Mouse (Mus musculus) midbrain, embryonic 16.5 days (tissue): ENCODE measurements around the gene Zfp536. TPM values are rescaled to one million over a fixed set of nuclear protein-coding genes. Genes with fewer than 3 reads are reported as not detected.

Source experiments
- ATAC-seq: fragments of 200-750 bp; cut with Nextera tagmentation; 2 replicates; pipeline ENCODE4 v1.8.0; 2017; ENCODE audit warnings: moderate TSS enrichment
- H3K27ac ChIP-seq: fragments of 300-500 bp; sonication (generic); 2 replicates; pipeline ENCODE4 v1.5.1; 2014; ENCODE audit warnings: mild to moderate bottlenecking, low read length, mixed read lengths
- H3K27me3 ChIP-seq: fragments of 300-500 bp; sonication (generic); 2 replicates; pipeline ENCODE4 v1.6.1; 2014; ENCODE audit warnings: low read depth, low read length, mixed read lengths; ENCODE audit not compliant: control insufficient read depth, insufficient read depth
- H3K36me3 ChIP-seq: fragments of 300-500 bp; sonication (generic); 2 replicates; pipeline ENCODE4 v1.6.1; 2014; ENCODE audit warnings: mild to moderate bottlenecking, low read length, moderate library complexity, mixed read lengths; ENCODE audit not compliant: control insufficient read depth, insufficient read depth
- H3K4me1 ChIP-seq: fragments of 300-500 bp; sonication (generic); 2 replicates; pipeline ENCODE4 v1.6.1; 2014; ENCODE audit warnings: mild to moderate bottlenecking, low read length, mixed read lengths; ENCODE audit not compliant: control insufficient read depth, insufficient read depth
- H3K4me2 ChIP-seq: fragments of 300-500 bp; sonication (generic); 2 replicates; pipeline ENCODE4 v1.6.1; 2014; ENCODE audit warnings: mild to moderate bottlenecking, low read length, mixed read lengths
- H3K4me3 ChIP-seq: fragments of 300-500 bp; sonication (generic); 2 replicates; pipeline ENCODE4 v1.5.1; 2014; ENCODE audit warnings: low read depth, mild to moderate bottlenecking, low read length, moderate library complexity, mixed read lengths
- H3K9ac ChIP-seq: fragments of 300-500 bp; sonication (generic); 2 replicates; pipeline ENCODE4 v1.6.1; 2014; ENCODE audit warnings: low read depth, low read length, mixed read lengths
- H3K9me3 ChIP-seq: fragments of 300-500 bp; sonication (generic); replicated peaks from 2 replicates; pipeline ENCODE4 v1.6.1; 2014; ENCODE audit warnings: mild to moderate bottlenecking, low read length, mixed read lengths; ENCODE audit not compliant: control insufficient read depth, poor library complexity, severe bottlenecking
- WGBS: fragments of 180-500 bp; shearing (Covaris S2); extraction: QIAGEN DNeasy Blood & Tissue Kit; methylation state at CpG from one replicate; pipeline ENCODE4 v1.1.7; 2014; 5-methylcytosine and 5-hydroxymethylcytosine counted together
- polyA plus RNA-seq: library from polyadenylated mRNA; unstranded; fragments of >200 nt; fragmentation: Nextera tagmentation; extraction: Ambion mirVana; gene quantifications from 2 replicates; pipeline ENCODE4 v1.2.1, GENCODE M21; 2015

Zfp536 gene
- polyA plus RNA-seq, 1 experiment from 2014 or later = 24.4 TPM

DNA sequence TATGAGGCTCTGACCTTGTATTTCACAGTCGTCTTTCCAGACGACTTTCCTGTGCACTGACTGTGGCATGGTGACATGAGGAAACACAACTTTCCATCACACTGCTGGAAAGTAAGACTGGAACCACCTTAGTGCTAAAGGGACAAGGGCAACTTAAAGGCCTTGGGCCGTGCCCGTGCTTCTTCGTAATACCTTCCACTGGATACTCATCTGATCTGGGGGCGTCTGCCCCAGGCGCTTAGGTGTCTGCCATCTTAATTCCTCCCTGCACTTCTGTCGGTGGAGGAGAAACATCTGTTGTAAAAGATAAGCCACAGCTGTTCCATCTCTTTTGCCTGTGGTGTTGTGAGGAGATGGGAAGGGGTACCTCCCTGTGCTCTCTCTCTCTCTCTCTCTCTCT lies 299.2 kb downstream of the Zfp536 start:
- no peak for ATAC-seq
- Histone ChIP-seq H3K4me3 (no peak overlapping the region), H3K4me1 (no peaks in the 10 kb centered on the region), H3K4me2 (no peak overlapping the region), H3K9ac (no peak overlapping the region), H3K27ac (no peak overlapping the region), H3K9me3 (no peaks in the 10 kb centered on the region), H3K36me3 (no peaks in the 10 kb centered on the region; the same call in 1 of the 2 replicates), H3K27me3 (no peaks in the 10 kb centered on the region)
- 79% methylated on average over 8 of the region's 8 CpGs for WGBS

DNA sequence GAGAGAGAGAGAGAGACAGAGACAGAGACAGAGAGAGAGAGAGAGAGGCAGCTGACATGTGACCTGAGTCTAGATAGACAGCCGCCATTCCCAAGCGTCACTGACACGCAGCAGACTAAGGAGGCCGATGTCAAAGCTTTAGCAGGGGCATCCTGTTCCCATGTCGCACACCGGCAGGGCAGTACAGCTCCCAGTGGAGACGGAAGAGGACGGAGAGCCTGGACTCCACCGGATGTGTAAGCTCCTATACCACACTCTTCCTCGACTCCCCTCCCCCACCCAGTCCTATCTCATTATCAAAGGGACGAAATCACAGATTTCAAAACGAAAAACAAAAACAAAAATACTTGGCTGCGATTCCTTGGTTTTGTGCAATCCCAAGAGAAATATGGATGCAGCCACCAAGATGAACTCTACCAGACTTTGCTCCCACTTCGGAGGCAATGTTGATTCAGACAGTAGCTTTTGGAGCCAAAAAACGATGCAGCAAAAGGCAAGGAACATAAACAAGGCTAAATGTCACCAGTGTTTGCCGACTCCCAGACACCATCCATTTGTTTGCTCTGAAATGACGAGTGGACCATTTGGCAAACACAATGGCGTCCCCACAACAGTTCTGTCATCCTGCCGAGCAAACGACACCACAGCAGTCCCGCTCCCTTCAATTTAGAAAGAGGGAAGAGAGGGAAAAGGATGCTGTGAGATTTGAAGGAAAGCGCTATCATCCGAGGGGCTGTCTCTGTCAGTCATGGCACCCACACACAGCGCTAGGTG lies 299.9 kb downstream of the Zfp536 start:
- Histone ChIP-seq H3K4me1 (no peaks in the 10 kb centered on the region), H3K9ac (no peak overlapping the region), H3K27me3 (no peaks in the 10 kb centered on the region), H3K4me2 (no peak overlapping the region), H3K36me3 (no peaks in the 10 kb centered on the region), H3K4me3 (no peak overlapping the region), H3K27ac (no peak overlapping the region), H3K9me3 (no peaks in the 10 kb centered on the region)
- WGBS = 79% methylated on average over 24 of the region's 24 CpGs
- no peak for ATAC-seq

DNA sequence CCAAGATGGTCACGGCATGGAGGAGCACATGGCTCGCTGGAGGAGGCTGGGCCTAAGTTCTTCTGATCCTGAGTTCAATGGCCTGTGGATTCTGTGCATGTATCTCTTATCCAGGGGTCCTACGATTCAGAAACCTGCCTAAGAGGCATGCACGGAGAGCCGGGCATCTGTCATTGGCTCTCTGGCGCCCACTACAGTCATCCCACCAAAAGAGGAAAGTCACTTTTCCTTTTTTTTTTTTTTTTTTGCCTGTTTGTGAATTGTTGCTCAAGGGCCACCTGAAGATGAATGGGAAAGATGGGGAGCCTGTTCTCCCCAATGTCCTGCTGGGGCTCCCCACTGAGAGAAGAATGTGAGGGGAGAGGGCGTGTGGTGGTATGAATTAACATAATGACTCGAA lies 301.7 kb downstream of the Zfp536 start:
- no peak for ATAC-seq
- 53% methylated on average over 8 of the region's 8 CpGs for WGBS

DNA sequence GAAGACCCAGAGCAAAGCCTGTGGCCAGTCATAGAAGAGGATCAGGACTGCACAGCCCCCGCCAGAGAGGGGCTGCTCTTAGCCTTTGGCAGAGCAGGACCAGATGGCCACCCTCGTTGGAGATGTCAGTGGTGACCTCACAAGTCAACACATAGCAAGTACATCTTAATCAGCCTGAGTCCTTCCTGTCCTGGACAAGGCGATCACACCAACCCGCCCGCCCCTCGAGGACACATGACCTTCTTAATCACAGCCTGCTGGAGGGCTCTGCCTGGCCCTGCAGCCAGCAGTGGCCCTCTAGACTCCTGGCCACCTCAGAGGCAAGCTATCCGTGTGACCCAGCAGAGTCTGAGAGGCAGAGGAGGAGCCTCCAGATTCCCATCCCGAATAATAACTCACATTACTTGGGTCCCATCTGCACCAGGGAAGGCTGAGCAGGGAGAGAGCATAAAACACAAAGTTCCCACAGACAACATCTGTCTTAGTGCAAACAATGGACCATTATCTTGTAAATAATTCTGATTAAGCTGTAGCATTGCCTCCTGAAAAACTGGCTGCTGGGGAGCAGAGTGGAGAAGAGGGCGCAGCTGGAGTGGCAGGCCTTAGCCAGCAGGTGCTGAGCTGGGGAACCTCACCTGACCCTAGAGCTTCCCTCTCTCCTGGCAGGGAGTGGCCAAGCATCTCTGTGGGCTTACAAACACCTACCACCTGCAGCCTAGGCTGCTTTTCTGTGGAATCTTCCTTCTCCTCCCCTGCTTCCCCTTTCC lies 306.8 kb downstream of the Zfp536 start:
- H3K36me3 ChIP-seq = no peaks in the 10 kb centered on the region
- no peak for ATAC-seq
- no peak overlapping the region for H3K4me2 ChIP-seq
- H3K4me3 ChIP-seq = no peak overlapping the region
- H3K27ac ChIP-seq = no peak overlapping the region
- no peaks in the 10 kb centered on the region for H3K9me3 ChIP-seq
- WGBS = 42% methylated on average over 9 of the region's 9 CpGs
- H3K4me1 ChIP-seq = no peaks in the 10 kb centered on the region
- no peaks in the 10 kb centered on the region for H3K27me3 ChIP-seq
- H3K9ac ChIP-seq = no peak overlapping the region

More for the DNA sequence above, 301.7 kb downstream of the Zfp536 start:
- H3K9me3 ChIP-seq = no peaks in the 10 kb centered on the region
- no peak overlapping the region for H3K27ac ChIP-seq
- H3K4me1 ChIP-seq = no peaks in the 10 kb centered on the region
- H3K36me3 ChIP-seq = no peaks in the 10 kb centered on the region
- no peaks in the 10 kb centered on the region for H3K27me3 ChIP-seq
- H3K9ac ChIP-seq = no peak overlapping the region
- no peak overlapping the region for H3K4me2 ChIP-seq
- no peak overlapping the region for H3K4me3 ChIP-seq

DNA sequence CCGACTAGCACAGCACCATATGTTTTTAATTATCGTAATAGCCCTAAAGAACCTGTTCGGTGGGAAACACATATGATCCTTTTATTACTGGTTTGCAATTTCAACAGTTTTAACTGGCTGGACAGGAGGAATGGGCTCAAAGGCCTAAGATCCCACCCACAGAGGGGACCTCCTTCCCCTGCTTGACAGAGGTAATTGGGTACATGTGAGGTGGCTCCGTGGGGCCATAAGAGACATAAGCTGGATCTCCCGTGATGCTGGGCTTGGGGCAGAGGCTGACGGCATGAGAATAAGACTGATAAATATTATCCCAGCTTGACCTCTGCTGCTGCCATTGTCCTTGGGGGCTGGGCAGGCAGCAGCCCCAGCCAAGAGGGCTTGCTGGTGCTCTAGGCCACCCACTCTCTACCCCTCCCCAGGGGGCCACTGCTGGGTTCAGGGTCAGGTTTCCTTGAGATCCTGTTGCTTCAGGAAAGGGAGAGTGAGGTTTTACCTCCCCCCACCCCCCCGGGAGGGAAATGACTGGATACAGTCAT lies 309.2 kb downstream of the Zfp536 start:
- Histone ChIP-seq H3K27ac (no peak overlapping the region), H3K4me1 (no peaks in the 10 kb centered on the region), H3K27me3 (no peaks in the 10 kb centered on the region), H3K36me3 (no peaks in the 10 kb centered on the region), H3K9me3 (no peaks in the 10 kb centered on the region), H3K9ac (no peak overlapping the region), H3K4me3 (no peak overlapping the region), H3K4me2 (no peak overlapping the region)
- no peak for ATAC-seq
- 55% methylated on average over 7 of the region's 7 CpGs for WGBS

DNA sequence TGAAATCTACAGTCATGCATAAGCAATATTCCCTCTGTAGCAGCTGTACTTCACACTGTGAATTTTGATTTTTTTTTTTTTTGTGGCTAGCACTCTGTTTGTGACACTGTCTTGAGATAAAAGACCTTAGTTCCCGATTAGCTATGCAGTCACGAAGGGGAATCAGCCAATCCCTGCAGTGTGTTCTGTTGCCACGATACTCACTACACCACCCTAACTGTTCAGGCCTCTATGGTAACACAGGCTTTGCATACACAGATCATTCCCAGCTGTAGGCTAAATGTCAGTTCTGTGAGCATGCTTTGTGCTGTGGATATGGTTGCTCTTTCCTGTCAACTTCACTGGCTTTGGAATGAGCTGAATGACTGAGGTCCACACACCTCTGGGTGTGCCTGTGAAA lies 325.9 kb downstream of the Zfp536 start:
- H3K27ac ChIP-seq = no peak overlapping the region
- H3K4me3 ChIP-seq = no peak overlapping the region
- no peaks in the 10 kb centered on the region for H3K4me1 ChIP-seq
- no peak overlapping the region for H3K4me2 ChIP-seq
- H3K27me3 ChIP-seq = no peaks in the 10 kb centered on the region
- H3K9ac ChIP-seq = no peak overlapping the region
- no peaks in the 10 kb centered on the region for H3K36me3 ChIP-seq
- 0 out of 2 replicates have a peak, but pooled peaks cover 2% of the 10 kb centered on the region for H3K9me3 ChIP-seq
- peak; percentile 28; the same call in 1 of the 2 replicates for ATAC-seq
- 57% methylated on average over 3 of the region's 3 CpGs for WGBS

DNA sequence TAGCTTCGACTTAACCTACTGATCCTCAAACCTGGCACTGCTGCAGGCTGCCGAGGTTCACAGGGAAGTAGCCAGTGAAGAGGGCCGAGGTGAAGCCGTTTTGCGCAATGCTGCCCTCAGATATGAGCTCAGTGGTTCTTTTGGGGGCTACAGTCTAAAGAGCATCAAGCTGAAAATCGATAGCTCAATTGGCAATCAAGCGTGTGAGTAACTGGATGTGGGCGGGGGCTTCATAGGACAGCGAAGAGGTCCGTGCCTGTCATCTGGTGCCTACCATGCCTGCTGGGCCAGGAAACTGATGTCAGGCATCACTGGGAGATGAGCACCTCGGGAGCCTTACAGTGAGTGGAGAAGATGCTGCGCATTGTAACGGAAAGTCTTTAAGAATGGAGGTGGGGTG lies 333.5 kb downstream of the Zfp536 start:
- Histone ChIP-seq H3K9me3 (0 out of 2 replicates have a peak, but pooled peaks cover 2% of the 10 kb centered on the region), H3K9ac (no peak overlapping the region), H3K4me3 (no peak overlapping the region), H3K27me3 (no peaks in the 10 kb centered on the region), H3K4me1 (peaks cover 6% of the 10 kb centered on the region; the same call in 1 of the 2 replicates), H3K36me3 (no peaks in the 10 kb centered on the region), H3K27ac (no peak overlapping the region), H3K4me2 (no peak overlapping the region)
- 81% methylated on average over 13 of the region's 13 CpGs for WGBS
- no peak for ATAC-seq

DNA sequence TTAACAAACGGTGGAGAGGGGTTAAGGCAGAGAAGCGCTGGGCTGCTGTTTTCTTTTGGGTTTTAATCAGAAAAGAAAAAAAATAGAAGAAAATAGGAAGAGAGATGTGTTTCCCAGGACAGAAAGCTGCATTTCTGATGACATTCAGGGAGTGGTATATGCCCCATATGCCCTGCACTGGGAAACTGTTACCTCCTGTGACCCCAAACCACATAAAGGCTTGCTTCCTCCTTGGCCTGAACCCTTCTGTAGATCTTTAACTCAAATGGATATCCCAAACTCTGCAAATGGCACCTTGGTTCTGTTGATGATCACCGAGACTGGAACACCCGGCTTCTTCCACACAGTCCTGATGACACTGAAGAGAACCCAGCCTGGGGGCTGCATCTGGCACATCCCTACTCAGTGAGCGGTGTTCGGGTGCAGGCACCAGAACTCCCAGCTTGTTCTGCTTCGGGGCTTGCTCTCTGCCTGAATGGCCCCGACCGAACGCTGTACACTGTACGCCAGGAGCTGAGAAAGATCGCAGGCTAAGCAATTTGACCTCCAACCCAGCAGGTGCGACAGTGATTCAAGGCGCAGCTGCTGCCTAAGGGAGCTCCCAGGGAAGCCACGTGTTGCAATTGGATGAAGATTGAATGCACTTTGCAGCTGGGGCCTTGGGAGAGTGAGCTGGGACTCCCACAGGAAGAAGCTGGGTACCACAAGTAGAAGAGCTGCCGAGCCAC lies 334.2 kb downstream of the Zfp536 start:
- no peaks in the 10 kb centered on the region for H3K36me3 ChIP-seq
- H3K9me3 ChIP-seq = 0 out of 2 replicates have a peak, but pooled peaks cover 2% of the 10 kb centered on the region
- peak; percentile 54 for ATAC-seq
- H3K4me2 ChIP-seq = no peak overlapping the region
- no peak overlapping the region for H3K27ac ChIP-seq
- no peak overlapping the region for H3K4me3 ChIP-seq
- H3K9ac ChIP-seq = no peak overlapping the region
- 40% methylated on average over 16 of the region's 16 CpGs for WGBS
- no peaks in the 10 kb centered on the region for H3K27me3 ChIP-seq
- H3K4me1 ChIP-seq = peaks cover 6% of the 10 kb centered on the region; the same call in 1 of the 2 replicates
